Mouse (Mus musculus): ENCODE measurements around the gene Tubb2b.

DNA sequence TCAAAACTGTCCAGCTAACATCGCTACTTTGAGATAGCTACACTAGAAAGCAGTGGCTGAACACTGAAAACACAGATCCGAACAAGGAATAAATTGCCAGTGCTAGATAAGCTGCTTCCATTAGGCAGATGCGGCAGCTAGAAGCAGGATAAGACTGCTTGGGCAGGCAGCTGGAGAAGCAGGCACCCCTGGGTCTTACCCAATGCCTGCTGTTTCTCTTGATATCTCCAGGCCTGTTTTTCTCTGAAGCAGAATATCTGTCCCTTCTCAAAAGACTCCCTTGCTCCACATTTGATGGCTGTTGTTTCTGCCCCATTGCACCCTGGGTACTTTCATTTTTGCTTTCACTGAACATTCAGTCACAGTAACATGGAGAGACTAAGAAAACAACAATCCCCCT, 29.5 kb downstream of the Tubb2b start:
- TF ChIP-seq CTCF (IDR thresholded peaks at IDR 0.05; ENCODE audit: low read depth) (no peak), EP300 (optimal IDR thresholded peaks at IDR 0.05) (no peak)

Data from stomach, postnatal 0 days (tissue).